Mouse (Mus musculus): ENCODE measurements around the gene Ptk7. TPM values are rescaled to one million over a fixed set of nuclear protein-coding genes. Genes with fewer than 3 reads are reported as not detected.

Gene Ptk7
- polyA plus RNA-seq, 1 experiment from 2014 or later, result 37.6 TPM

GRCm38 (mm10) chr17:46605987-46606386 is 23.3 kb downstream of the Ptk7 start:
- Histone ChIP-seq H3K4me2 (replicated peaks; ENCODE audit: low read depth, low read length) (no peak overlapping the region), H3K4me1 (ENCODE audit: control insufficient read depth, insufficient read depth, low read length) (peaks cover 10% of the 10 kb centered on the region; the same call in 1 of the 2 replicates), H3K4me3 (ENCODE audit: low read depth, low read length) (no peak overlapping the region), H3K27me3 (ENCODE audit: control insufficient read depth, insufficient read depth, low read length) (no peaks in the 10 kb centered on the region), H3K27ac (ENCODE audit: low read length) (no peak overlapping the region), H3K9me3 (ENCODE audit: control insufficient read depth, low read depth, low read length) (no peaks in the 10 kb centered on the region), H3K36me3 (ENCODE audit: control insufficient read depth, insufficient read depth, low read length) (no peaks in the 10 kb centered on the region; the same call in 1 of the 2 replicates), H3K9ac (replicated peaks; ENCODE audit: low read depth, low read length) (no peak overlapping the region)
- WGBS, result 77% methylated on average over 12 of the region's 12 CpGs
- no peak for ATAC-seq (ENCODE audit: insufficient number of reproducible peaks, insufficient read depth, low FRiP score, low read depth)

- Histone ChIP-seq H3K4me3 (ENCODE audit: low read depth, low read length) (no peak overlapping the region), H3K27me3 (ENCODE audit: control insufficient read depth, insufficient read depth, low read length) (no peaks in the 10 kb centered on the region), H3K4me1 (ENCODE audit: control insufficient read depth, insufficient read depth, low read length) (peaks cover 6% of the 10 kb centered on the region; the same call in 1 of the 2 replicates), H3K4me2 (replicated peaks; ENCODE audit: low read depth, low read length) (no peak overlapping the region), H3K36me3 (ENCODE audit: control insufficient read depth, insufficient read depth, low read length) (no peaks in the 10 kb centered on the region; the same call in 1 of the 2 replicates), H3K9ac (replicated peaks; ENCODE audit: low read depth, low read length) (no peak overlapping the region), H3K9me3 (ENCODE audit: control insufficient read depth, low read depth, low read length) (no peaks in the 10 kb centered on the region), H3K27ac (ENCODE audit: low read length) (0 out of 2 replicates have a peak overlapping the region, but pooled peaks have one; percentile 16)
- 62% methylated on average over 5 of the region's 5 CpGs for WGBS
- ATAC-seq (ENCODE audit: insufficient number of reproducible peaks, insufficient read depth, low FRiP score, low read depth), result no peak
Measured at GRCm38 (mm10) chr17:46605126-46605525, 24.2 kb downstream of the Ptk7 start.

- Histone ChIP-seq H3K4me3 (ENCODE audit: low read depth, low read length) (no peak overlapping the region), H3K9ac (replicated peaks; ENCODE audit: low read depth, low read length) (no peak overlapping the region), H3K4me1 (ENCODE audit: control insufficient read depth, insufficient read depth, low read length) (0 out of 2 replicates have a peak, but pooled peaks cover 3% of the 10 kb centered on the region), H3K4me2 (replicated peaks; ENCODE audit: low read depth, low read length) (no peak overlapping the region), H3K27ac (ENCODE audit: low read length) (no peak overlapping the region), H3K27me3 (ENCODE audit: control insufficient read depth, insufficient read depth, low read length) (no peaks in the 10 kb centered on the region), H3K9me3 (ENCODE audit: control insufficient read depth, low read depth, low read length) (no peaks in the 10 kb centered on the region), H3K36me3 (ENCODE audit: control insufficient read depth, insufficient read depth, low read length) (no peaks in the 10 kb centered on the region; the same call in 1 of the 2 replicates)
- ATAC-seq (ENCODE audit: insufficient number of reproducible peaks, insufficient read depth, low FRiP score, low read depth), result no peak
- 89% methylated on average over 4 of the region's 4 CpGs for WGBS
Measured at GRCm38 (mm10) chr17:46603229-46603628, 26.1 kb downstream of the Ptk7 start.

GRCm38 (mm10) chr17:46602212-46602611 is 27.1 kb downstream of the Ptk7 start:
- 0 out of 2 replicates have a peak overlapping the region, but pooled peaks have one; percentile 21 for H3K27ac ChIP-seq (ENCODE audit: low read length)
- WGBS, result 53% methylated on average over 9 of the region's 9 CpGs
- H3K9ac ChIP-seq (replicated peaks; ENCODE audit: low read depth, low read length), result no peak overlapping the region
- no peaks in the 10 kb centered on the region; the same call in 1 of the 2 replicates for H3K36me3 ChIP-seq (ENCODE audit: control insufficient read depth, insufficient read depth, low read length)
- no peak for ATAC-seq (ENCODE audit: insufficient number of reproducible peaks, insufficient read depth, low FRiP score, low read depth)
- no peaks in the 10 kb centered on the region for H3K9me3 ChIP-seq (ENCODE audit: control insufficient read depth, low read depth, low read length)
- H3K4me1 ChIP-seq (ENCODE audit: control insufficient read depth, insufficient read depth, low read length), result 0 out of 2 replicates have a peak, but pooled peaks cover 3% of the 10 kb centered on the region
- H3K4me2 ChIP-seq (replicated peaks; ENCODE audit: low read depth, low read length), result no peak overlapping the region
- no peaks in the 10 kb centered on the region for H3K27me3 ChIP-seq (ENCODE audit: control insufficient read depth, insufficient read depth, low read length)
- H3K4me3 ChIP-seq (ENCODE audit: low read depth, low read length), result no peak overlapping the region

- Histone ChIP-seq H3K4me1 (ENCODE audit: control insufficient read depth, insufficient read depth, low read length) (0 out of 2 replicates have a peak, but pooled peaks cover 3% of the 10 kb centered on the region), H3K27ac (ENCODE audit: low read length) (no peak overlapping the region), H3K27me3 (ENCODE audit: control insufficient read depth, insufficient read depth, low read length) (no peaks in the 10 kb centered on the region), H3K36me3 (ENCODE audit: control insufficient read depth, insufficient read depth, low read length) (no peaks in the 10 kb centered on the region; the same call in 1 of the 2 replicates), H3K4me2 (replicated peaks; ENCODE audit: low read depth, low read length) (no peak overlapping the region), H3K9me3 (ENCODE audit: control insufficient read depth, low read depth, low read length) (no peaks in the 10 kb centered on the region), H3K4me3 (ENCODE audit: low read depth, low read length) (no peak overlapping the region), H3K9ac (replicated peaks; ENCODE audit: low read depth, low read length) (no peak overlapping the region)
- no peak for ATAC-seq (ENCODE audit: insufficient number of reproducible peaks, insufficient read depth, low FRiP score, low read depth)
- 92% methylated on average over 2 of the region's 2 CpGs for WGBS
Measured at GRCm38 (mm10) chr17:46600569-46600968, 28.7 kb downstream of the Ptk7 start.

- Histone ChIP-seq H3K27me3 (ENCODE audit: control insufficient read depth, insufficient read depth, low read length) (no peaks in the 10 kb centered on the region), H3K36me3 (ENCODE audit: control insufficient read depth, insufficient read depth, low read length) (no peaks in the 10 kb centered on the region; the same call in 1 of the 2 replicates), H3K4me2 (replicated peaks; ENCODE audit: low read depth, low read length) (no peak overlapping the region), H3K9ac (replicated peaks; ENCODE audit: low read depth, low read length) (no peak overlapping the region), H3K4me1 (ENCODE audit: control insufficient read depth, insufficient read depth, low read length) (no peaks in the 10 kb centered on the region), H3K4me3 (ENCODE audit: low read depth, low read length) (no peak overlapping the region), H3K9me3 (ENCODE audit: control insufficient read depth, low read depth, low read length) (no peaks in the 10 kb centered on the region), H3K27ac (ENCODE audit: low read length) (no peak overlapping the region)
- ATAC-seq (ENCODE audit: insufficient number of reproducible peaks, insufficient read depth, low FRiP score, low read depth), result no peak
- 81% methylated on average over 4 of the region's 4 CpGs for WGBS
Measured at GRCm38 (mm10) chr17:46598963-46599362, 30.3 kb downstream of the Ptk7 start.

GRCm38 (mm10) chr17:46597956-46598355 is 31.3 kb downstream of the Ptk7 start:
- Histone ChIP-seq H3K4me1 (ENCODE audit: control insufficient read depth, insufficient read depth, low read length) (0 out of 2 replicates have a peak, but pooled peaks cover 8% of the 10 kb centered on the region), H3K4me2 (replicated peaks; ENCODE audit: low read depth, low read length) (no peak overlapping the region), H3K36me3 (ENCODE audit: control insufficient read depth, insufficient read depth, low read length) (no peaks in the 10 kb centered on the region; the same call in 1 of the 2 replicates), H3K27ac (ENCODE audit: low read length) (no peak overlapping the region), H3K9me3 (ENCODE audit: control insufficient read depth, low read depth, low read length) (no peaks in the 10 kb centered on the region), H3K4me3 (ENCODE audit: low read depth, low read length) (no peak overlapping the region), H3K27me3 (ENCODE audit: control insufficient read depth, insufficient read depth, low read length) (no peaks in the 10 kb centered on the region), H3K9ac (replicated peaks; ENCODE audit: low read depth, low read length) (no peak overlapping the region)
- no peak for ATAC-seq (ENCODE audit: insufficient number of reproducible peaks, insufficient read depth, low FRiP score, low read depth)
- 83% methylated on average over 11 of the region's 11 CpGs for WGBS

GRCm38 (mm10) chr17:46595336-46595735 is 34.0 kb downstream of the Ptk7 start:
- no peak for ATAC-seq (ENCODE audit: insufficient number of reproducible peaks, insufficient read depth, low FRiP score, low read depth)
- WGBS, result 79% methylated on average over 6 of the region's 6 CpGs
- H3K9ac ChIP-seq (replicated peaks; ENCODE audit: low read depth, low read length), result no peak overlapping the region
- peaks cover 7% of the 10 kb centered on the region; the same call in 1 of the 2 replicates for H3K36me3 ChIP-seq (ENCODE audit: control insufficient read depth, insufficient read depth, low read length)
- H3K4me2 ChIP-seq (replicated peaks; ENCODE audit: low read depth, low read length), result no peak overlapping the region
- no peak overlapping the region for H3K4me3 ChIP-seq (ENCODE audit: low read depth, low read length)
- H3K27ac ChIP-seq (ENCODE audit: low read length), result peak overlapping the region; percentile 66; the same call in 1 of the 2 replicates
- H3K9me3 ChIP-seq (ENCODE audit: control insufficient read depth, low read depth, low read length), result no peaks in the 10 kb centered on the region
- 0 out of 2 replicates have a peak, but pooled peaks cover 8% of the 10 kb centered on the region for H3K4me1 ChIP-seq (ENCODE audit: control insufficient read depth, insufficient read depth, low read length)
- no peaks in the 10 kb centered on the region for H3K27me3 ChIP-seq (ENCODE audit: control insufficient read depth, insufficient read depth, low read length)

GRCm38 (mm10) chr17:46594606-46595005 is 34.7 kb downstream of the Ptk7 start:
- WGBS, result 27% methylated on average over 9 of the region's 9 CpGs
- peak; percentile 43; the same call in 1 of the 2 replicates for ATAC-seq (ENCODE audit: insufficient number of reproducible peaks, insufficient read depth, low FRiP score, low read depth)
- 0 out of 2 replicates have a peak, but pooled peaks cover 8% of the 10 kb centered on the region for H3K4me1 ChIP-seq (ENCODE audit: control insufficient read depth, insufficient read depth, low read length)
- H3K27me3 ChIP-seq (ENCODE audit: control insufficient read depth, insufficient read depth, low read length), result no peaks in the 10 kb centered on the region
- H3K27ac ChIP-seq (ENCODE audit: low read length), result peak overlapping the region; percentile 66; the same call in 1 of the 2 replicates
- H3K9me3 ChIP-seq (ENCODE audit: control insufficient read depth, low read depth, low read length), result no peaks in the 10 kb centered on the region
- H3K4me2 ChIP-seq (replicated peaks; ENCODE audit: low read depth, low read length), result no peak overlapping the region
- peaks cover 14% of the 10 kb centered on the region for H3K36me3 ChIP-seq (ENCODE audit: control insufficient read depth, insufficient read depth, low read length)
- H3K9ac ChIP-seq (replicated peaks; ENCODE audit: low read depth, low read length), result no peak overlapping the region
- no peak overlapping the region for H3K4me3 ChIP-seq (ENCODE audit: low read depth, low read length)

Measured in stomach, embryonic 14.5 days (tissue).